Mouse (Mus musculus) small intestine, adult 2 months (tissue): ENCODE measurements at regions not wholly inside any gene's neighbourhood (a gene's known extent, or its start where the extent isn't known, plus 50 kb on each side); places are given as distances from the start of the nearest gene placed in this dataset.

ENCODE experiments used
- CTCF ChIP-seq: fragments of 200-500 bp; IDR thresholded peaks from 2 replicates; pipeline ENCODE4 v1.5.1; 2012; ENCODE audit warnings: low read depth, mild to moderate bottlenecking, control low read depth, inconsistent platforms, low read length, moderate library complexity, mixed read lengths; ENCODE audit not compliant: insufficient replicate concordance, insufficient read length; ENCODE audit errors: extremely low read depth
- POLR2A ChIP-seq: fragments of 200-500 bp; IDR thresholded peaks from 2 replicates; pipeline ENCODE4 v1.6.1; 2012; ENCODE audit warnings: low read depth, mild to moderate bottlenecking, control low read depth, inconsistent platforms, low read length, moderate library complexity

- TF ChIP-seq CTCF, result no peak
- no peak for TF ChIP-seq POLR2A
Measured at GRCm38 (mm10) chr4:105898054-105898847, 108.6 kb downstream of the Gm12728 start.
